Mouse (Mus musculus): ENCODE results near the gene Gse1. TPM values are rescaled to one million over a fixed set of nuclear protein-coding genes. Genes with fewer than 3 reads are reported as not detected.

Gene Gse1
- polyA plus RNA-seq, 1 experiment = 14.7 TPM

DNA sequence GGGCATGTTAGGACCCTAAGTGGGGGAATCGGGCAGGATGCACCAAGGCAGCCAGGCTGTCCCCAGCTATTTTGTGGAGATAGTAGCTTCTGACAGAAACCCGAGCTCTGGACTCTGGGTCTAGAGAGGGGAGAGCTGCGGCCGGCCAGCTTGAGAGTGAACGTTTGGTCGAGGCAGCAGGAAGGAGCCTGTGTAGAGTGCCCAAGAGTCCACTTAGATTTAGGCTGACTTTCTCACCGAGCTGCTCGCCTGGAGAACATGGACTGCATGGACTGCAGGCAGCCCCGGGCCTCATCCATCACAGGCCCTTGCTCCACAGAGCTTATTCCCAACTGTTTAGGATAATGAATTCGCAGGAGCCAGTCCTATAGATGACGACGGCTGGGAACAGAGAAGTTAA, 322.2 kb downstream of the Gse1 start:
- Histone ChIP-seq H3K36me3 (ENCODE audit: control insufficient read depth, insufficient read depth) (no peaks in the 10 kb centered on the region), H3ac (ENCODE audit: control insufficient read depth, insufficient read length) (no peak overlapping the region), H3K4me3 (no peak overlapping the region), H3K79me2 (ENCODE audit: control insufficient read depth, insufficient read depth) (peaks cover 19% of the 10 kb centered on the region), H3K27me3 (ENCODE audit: control insufficient read depth, insufficient read depth, insufficient read length) (no peaks in the 10 kb centered on the region), H3K4me2 (ENCODE audit: low read depth) (no peak overlapping the region)
- no peak for TF ChIP-seq USF1 (IDR thresholded peaks at IDR 0.05; ENCODE audit: low read depth)

DNA sequence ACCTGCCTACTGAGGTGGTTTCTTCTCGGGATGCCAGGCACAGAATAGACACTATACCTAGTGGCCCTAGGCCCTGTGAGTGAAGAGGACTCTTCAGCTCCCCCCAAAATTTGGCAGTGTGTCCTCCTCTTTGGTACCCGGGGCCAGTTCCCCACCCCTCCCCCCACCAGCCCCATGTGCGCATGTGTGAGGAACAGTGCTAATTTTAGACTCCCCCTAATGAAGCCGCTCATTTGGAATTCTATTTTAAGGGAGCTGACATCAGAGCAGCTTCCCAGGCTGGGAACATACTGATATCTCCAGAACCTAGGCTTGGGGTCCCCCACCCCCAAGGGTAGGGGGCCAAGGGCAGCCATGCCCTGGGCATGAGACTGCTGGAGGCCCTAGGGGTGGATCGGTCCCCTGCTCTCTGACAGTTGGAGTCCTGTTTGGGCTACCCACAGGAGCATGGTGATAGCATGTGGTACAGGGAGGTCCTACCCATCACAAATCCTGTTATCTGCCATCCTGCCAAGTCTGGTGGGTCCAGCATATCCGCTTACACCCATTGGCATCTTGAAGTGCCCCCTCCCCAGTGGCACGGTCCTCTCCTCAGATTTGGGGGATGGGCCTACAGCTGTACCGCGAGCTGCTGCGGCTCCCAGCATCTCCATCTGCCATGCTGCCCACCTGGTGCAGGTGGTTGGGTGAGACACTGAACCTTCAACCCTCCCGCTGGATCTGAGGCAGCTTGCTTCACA, 322.9 kb downstream of the Gse1 start:
- peaks cover 19% of the 10 kb centered on the region for H3K79me2 ChIP-seq (ENCODE audit: control insufficient read depth, insufficient read depth)
- no peak overlapping the region for H3K4me2 ChIP-seq (ENCODE audit: low read depth)
- H3ac ChIP-seq (ENCODE audit: control insufficient read depth, insufficient read length) = no peak overlapping the region
- no peak for TF ChIP-seq MAX (IDR thresholded peaks at IDR 0.05; ENCODE audit: low read depth)
- TF ChIP-seq TCF3 (IDR thresholded peaks at IDR 0.05; ENCODE audit: insufficient read length, low read depth) = no peak
- H3K27me3 ChIP-seq (ENCODE audit: control insufficient read depth, insufficient read depth, insufficient read length) = no peaks in the 10 kb centered on the region
- no peak overlapping the region for H3K4me3 ChIP-seq
- no peaks in the 10 kb centered on the region for H3K36me3 ChIP-seq (ENCODE audit: control insufficient read depth, insufficient read depth)

DNA sequence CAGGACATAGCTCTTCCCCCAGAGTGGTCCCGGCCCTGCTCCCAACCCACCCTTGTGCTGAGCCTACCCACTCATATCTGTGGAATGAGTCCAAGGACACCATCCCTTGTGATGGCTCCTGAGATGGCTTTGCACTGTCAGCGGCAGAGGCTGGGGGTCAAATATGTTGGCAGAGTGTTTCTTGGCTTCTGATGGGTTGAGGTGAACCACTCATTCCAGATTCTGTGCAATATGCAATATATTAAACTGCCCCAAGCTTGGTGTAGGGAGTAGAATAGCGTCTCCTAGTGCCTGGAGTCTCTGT, 323.4 kb downstream of the Gse1 start:
- Histone ChIP-seq H3K4me3 (no peak overlapping the region), H3K4me2 (ENCODE audit: low read depth) (no peak overlapping the region)

DNA sequence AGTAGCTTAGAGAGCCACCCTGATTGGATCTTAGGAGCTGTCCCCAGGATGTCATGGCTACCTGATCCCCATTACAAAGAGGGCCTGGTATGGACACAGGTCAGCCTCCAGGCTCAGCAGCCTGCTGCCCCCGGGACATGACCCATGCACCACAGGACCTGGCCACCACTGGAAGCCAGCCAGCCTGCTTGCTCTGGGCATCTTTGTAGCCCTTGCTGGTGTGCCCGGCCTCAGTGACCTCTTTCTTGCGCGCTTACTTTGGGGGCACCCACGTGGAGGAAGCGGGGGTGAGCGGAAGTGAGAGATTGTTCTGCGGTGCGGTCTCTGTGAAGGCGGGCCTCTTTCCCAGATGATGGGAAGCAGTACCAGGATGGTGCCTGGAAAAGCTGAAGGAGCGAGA, 324.3 kb downstream of the Gse1 start:
- H3ac ChIP-seq (ENCODE audit: control insufficient read depth, insufficient read length) = no peak overlapping the region
- H3K79me2 ChIP-seq (ENCODE audit: control insufficient read depth, insufficient read depth) = peaks cover 12% of the 10 kb centered on the region
- no peaks in the 10 kb centered on the region for H3K27me3 ChIP-seq (ENCODE audit: control insufficient read depth, insufficient read depth, insufficient read length)
- no peak for TF ChIP-seq TCF12 (IDR thresholded peaks at IDR 0.05; ENCODE audit: insufficient read depth, poor library complexity, severe bottlenecking)
- TF ChIP-seq SRF (IDR thresholded peaks at IDR 0.05; ENCODE audit: control insufficient read depth, insufficient read length, low read depth) = no peak
- no peak for TF ChIP-seq REST (IDR thresholded peaks at IDR 0.05; ENCODE audit: insufficient read depth, insufficient read length)
- TF ChIP-seq MYOG (IDR thresholded peaks at IDR 0.05; ENCODE audit: control insufficient read depth in 1 of 3, insufficient read depth in 1 of 3, insufficient read length in 2 of 3, low read depth in 2 of 3) = no peak
- TF ChIP-seq MAX (IDR thresholded peaks at IDR 0.05; ENCODE audit: low read depth) = no peak
- no peak for TF ChIP-seq TCF3 (IDR thresholded peaks at IDR 0.05; ENCODE audit: insufficient read length, low read depth)
- TF ChIP-seq USF1 (IDR thresholded peaks at IDR 0.05; ENCODE audit: low read depth) = no peak
- TF ChIP-seq POLR2AphosphoS2 (IDR thresholded peaks at IDR 0.05; ENCODE audit: insufficient read length, low read depth) = no peak
- TF ChIP-seq E2F4 (IDR thresholded peaks at IDR 0.05; ENCODE audit: insufficient read depth) = no peak
- TF ChIP-seq CEBPB (IDR thresholded peaks at IDR 0.05; ENCODE audit: insufficient read depth, poor library complexity, severe bottlenecking) = no peak
- TF ChIP-seq MYOD1 (IDR thresholded peaks at IDR 0.05; ENCODE audit: control insufficient read depth in 1 of 3, insufficient read length in 2 of 3, low read depth in 2 of 3) = no peak
- no peak for TF ChIP-seq POLR2A (IDR thresholded peaks at IDR 0.05; ENCODE audit: insufficient read length, low read depth)
- H3K36me3 ChIP-seq (ENCODE audit: control insufficient read depth, insufficient read depth) = no peaks in the 10 kb centered on the region
- no peak overlapping the region for H3K4me2 ChIP-seq (ENCODE audit: low read depth)
- H3K4me3 ChIP-seq = no peak overlapping the region

More for the DNA sequence above, 323.4 kb downstream of the Gse1 start:
- Histone ChIP-seq H3ac (ENCODE audit: control insufficient read depth, insufficient read length) (no peak overlapping the region), H3K79me2 (ENCODE audit: control insufficient read depth, insufficient read depth) (peaks cover 14% of the 10 kb centered on the region), H3K36me3 (ENCODE audit: control insufficient read depth, insufficient read depth) (no peaks in the 10 kb centered on the region), H3K27me3 (ENCODE audit: control insufficient read depth, insufficient read depth, insufficient read length) (no peaks in the 10 kb centered on the region)
- TF ChIP-seq TCF3 (IDR thresholded peaks at IDR 0.05; ENCODE audit: insufficient read length, low read depth) = no peak
- TF ChIP-seq REST (IDR thresholded peaks at IDR 0.05; ENCODE audit: insufficient read depth, insufficient read length) = no peak

DNA sequence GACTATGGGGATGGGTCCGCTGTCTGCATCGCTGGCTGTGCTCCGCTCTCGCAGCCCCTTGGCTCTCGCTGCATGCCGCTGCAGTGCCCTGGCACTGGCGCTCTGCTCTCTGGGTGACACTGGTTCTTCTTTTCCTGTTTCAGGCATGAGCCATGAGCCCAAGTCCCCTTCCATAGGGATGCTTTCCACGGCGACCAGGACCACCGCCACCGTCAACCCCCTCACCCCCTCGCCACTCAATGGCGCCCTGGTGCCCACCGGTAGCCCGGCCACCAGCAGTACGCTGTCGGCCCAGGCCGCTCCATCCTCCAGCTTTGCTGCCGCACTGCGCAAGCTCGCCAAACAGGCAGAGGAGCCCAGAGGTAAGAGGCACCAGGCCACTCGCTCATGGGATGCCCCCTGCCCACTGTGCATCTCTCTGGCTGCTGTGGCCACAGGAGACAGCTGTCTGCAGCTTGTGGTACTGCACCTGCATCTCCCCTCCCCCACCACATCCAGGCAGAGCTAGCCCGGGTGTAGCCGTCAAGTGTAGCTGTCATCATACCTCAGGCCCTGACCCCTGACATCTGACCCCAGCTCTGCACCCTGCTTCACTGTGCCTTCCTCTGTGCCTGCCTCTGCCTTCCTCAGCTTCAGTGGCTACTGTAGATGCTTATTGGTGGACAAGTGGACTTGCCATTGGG, 325.3 kb downstream of the Gse1 start:
- Histone ChIP-seq H3K36me3 (ENCODE audit: control insufficient read depth, insufficient read depth) (no peaks in the 10 kb centered on the region), H3K27me3 (ENCODE audit: control insufficient read depth, insufficient read depth, insufficient read length) (no peaks in the 10 kb centered on the region), H3K79me2 (ENCODE audit: control insufficient read depth, insufficient read depth) (peaks cover 12% of the 10 kb centered on the region), H3K4me3 (no peak overlapping the region), H3ac (ENCODE audit: control insufficient read depth, insufficient read length) (no peak overlapping the region), H3K4me2 (ENCODE audit: low read depth) (no peak overlapping the region)
- peak in 2 of 3 experiments; percentile 7 to 28 for TF ChIP-seq MYOG (IDR thresholded peaks at IDR 0.05; ENCODE audit: control insufficient read depth in 1 of 3, insufficient read depth in 1 of 3, insufficient read length in 2 of 3, low read depth in 2 of 3)
- TF ChIP-seq USF1 (IDR thresholded peaks at IDR 0.05; ENCODE audit: low read depth) = no peak
- TF ChIP-seq REST (IDR thresholded peaks at IDR 0.05; ENCODE audit: insufficient read depth, insufficient read length) = no peak
- no peak for TF ChIP-seq CEBPB (IDR thresholded peaks at IDR 0.05; ENCODE audit: insufficient read depth, poor library complexity, severe bottlenecking)
- TF ChIP-seq MYOD1 (IDR thresholded peaks at IDR 0.05; ENCODE audit: control insufficient read depth in 1 of 3, insufficient read length in 2 of 3, low read depth in 2 of 3) = peak in 1 of 3 experiments; percentile 34
- TF ChIP-seq POLR2AphosphoS2 (IDR thresholded peaks at IDR 0.05; ENCODE audit: insufficient read length, low read depth) = no peak
- no peak for TF ChIP-seq TCF3 (IDR thresholded peaks at IDR 0.05; ENCODE audit: insufficient read length, low read depth)

All from myocyte (in vitro differentiated cells).